Mouse (Mus musculus): ENCODE data around the gene Lsm2.

DNA sequence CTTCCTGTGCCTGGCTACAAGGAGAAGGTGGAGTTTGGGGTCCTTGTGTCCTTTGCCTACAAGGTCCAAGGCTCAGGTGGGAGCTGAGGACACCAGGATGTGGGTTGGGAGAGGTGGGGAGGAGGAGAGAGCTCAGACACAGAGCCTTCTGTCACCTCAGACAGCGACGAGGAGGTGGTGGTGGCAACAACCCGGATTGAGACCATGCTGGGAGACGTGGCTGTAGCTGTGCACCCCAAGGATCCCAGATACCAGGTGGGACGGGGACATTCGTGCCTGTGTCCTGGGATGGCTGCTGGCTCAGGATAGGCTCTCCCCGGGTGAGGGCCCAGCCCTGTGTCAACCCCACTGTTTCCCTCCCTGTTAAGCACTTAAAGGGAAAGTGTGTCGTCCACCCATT is 29.8 kb downstream of the Lsm2 start:
- TF ChIP-seq POLR2A (IDR thresholded peaks at IDR 0.05; ENCODE audit: low read depth, low read length), result no peak
- TF ChIP-seq CTCF (IDR thresholded peaks at IDR 0.05; ENCODE audit: extremely low read depth, insufficient read depth, insufficient read length, insufficient replicate concordance), result no peak
